Mouse (Mus musculus) layer of hippocampus, adult 2 months (tissue): ENCODE measurements around the gene Plbd1. TPM values are rescaled to one million over a fixed set of nuclear protein-coding genes. Genes with fewer than 3 reads are reported as not detected.

Experiments
- DNase-seq, 2 experiments: peaks; one replicate each; pipeline ENCODE4 v3.0.0; 2022; ENCODE audit warnings: low spot score in 2 of 2
- H3K27ac ChIP-seq: fragments of 200-600 bp; 2 replicates; pipeline ENCODE4 v1.8.1; 2022
- H3K4me3 ChIP-seq: fragments of 200-600 bp; 2 replicates; pipeline ENCODE4 v1.8.1; 2022; ENCODE audit warnings: mild to moderate bottlenecking
- CTCF ChIP-seq: fragments of 200-600 bp; conservative IDR thresholded peaks from 2 replicates; pipeline ENCODE4 v1.8.1; 2022; ENCODE audit warnings: antibody characterized with exemption, mild to moderate bottlenecking, moderate library complexity
- total RNA-seq, 2 experiments: library from RNA; stranded (reverse); gene quantifications; 2 replicates each; pipeline ENCODE4 v1.2.3; 2021

Plbd1 gene
- total RNA-seq, 2 experiments from 2014 or later = 0.33 to 0.34 TPM

GRCm38 (mm10) chr6:136668266-136668986, 6.7 kb upstream of the Plbd1 start:
- no peak overlapping the region for H3K4me3 ChIP-seq
- no peak for TF ChIP-seq CTCF
- no peak overlapping the region for H3K27ac ChIP-seq
- DNase-seq = no peak

DNA sequence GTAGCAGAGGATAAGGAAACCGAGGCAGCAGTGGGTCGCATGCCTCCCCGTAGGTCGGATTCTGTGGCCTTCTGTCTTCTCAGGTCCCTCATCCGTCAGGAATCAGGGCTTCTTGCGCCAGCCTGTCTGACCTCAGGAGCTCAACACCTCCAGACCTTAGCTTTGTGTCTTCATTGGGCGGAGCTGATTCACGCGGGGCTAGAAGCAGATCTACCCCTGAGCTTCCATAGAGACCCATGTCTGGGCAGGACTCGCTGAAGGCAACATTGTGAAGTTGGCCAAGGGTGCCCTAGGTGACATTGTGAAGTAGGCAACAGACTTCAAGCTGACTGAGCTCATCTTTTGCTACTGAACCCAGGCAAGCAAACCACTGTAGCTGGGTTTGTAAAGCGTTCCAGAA, 335 bp upstream of the Plbd1 start:
- Histone ChIP-seq H3K27ac (no peak overlapping the region), H3K4me3 (no peak overlapping the region)
- no peak for DNase-seq
- no peak for TF ChIP-seq CTCF

GRCm38 (mm10) chr6:136660831-136661705, 660 bp downstream of the Plbd1 start:
- DNase-seq = no peak
- Histone ChIP-seq H3K4me3 (no peak overlapping the region), H3K27ac (no peak overlapping the region)
- TF ChIP-seq CTCF = no peak

DNA sequence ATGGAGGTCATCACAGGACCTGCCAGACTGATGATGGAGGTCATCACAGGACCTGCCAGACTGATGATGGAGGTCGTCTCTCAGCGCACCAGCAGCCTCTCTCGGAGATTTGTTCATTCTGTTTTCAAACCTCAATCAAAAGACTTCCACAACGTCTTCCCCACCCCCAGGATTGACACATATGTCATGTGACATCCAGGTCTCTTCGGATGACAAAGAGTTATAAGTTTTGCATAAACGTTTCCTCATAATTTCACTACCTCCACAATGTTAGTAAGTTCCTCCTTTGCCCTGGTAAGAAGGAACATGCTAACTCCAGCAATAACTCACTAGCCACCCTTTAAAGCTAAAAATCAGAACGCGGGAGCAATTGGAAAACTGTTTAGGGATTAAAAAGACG, 2.5 kb downstream of the Plbd1 start:
- Histone ChIP-seq H3K4me3 (no peak overlapping the region), H3K27ac (no peak overlapping the region)
- DNase-seq = no peak
- TF ChIP-seq CTCF = no peak

- no peak for TF ChIP-seq CTCF
- DNase-seq = no peak
- Histone ChIP-seq H3K4me3 (no peak overlapping the region), H3K27ac (no peak overlapping the region)
Measured at GRCm38 (mm10) chr6:136658303-136658702, 3.4 kb downstream of the Plbd1 start.

GRCm38 (mm10) chr6:136655786-136656185, 5.9 kb downstream of the Plbd1 start:
- DNase-seq = no peak
- Histone ChIP-seq H3K4me3 (no peak overlapping the region), H3K27ac (no peak overlapping the region)
- TF ChIP-seq CTCF = no peak

- Histone ChIP-seq H3K27ac (no peak overlapping the region), H3K4me3 (no peak overlapping the region)
- DNase-seq = no peak
- TF ChIP-seq CTCF = no peak
Measured at GRCm38 (mm10) chr6:136654470-136654869, 7.3 kb downstream of the Plbd1 start.

DNA sequence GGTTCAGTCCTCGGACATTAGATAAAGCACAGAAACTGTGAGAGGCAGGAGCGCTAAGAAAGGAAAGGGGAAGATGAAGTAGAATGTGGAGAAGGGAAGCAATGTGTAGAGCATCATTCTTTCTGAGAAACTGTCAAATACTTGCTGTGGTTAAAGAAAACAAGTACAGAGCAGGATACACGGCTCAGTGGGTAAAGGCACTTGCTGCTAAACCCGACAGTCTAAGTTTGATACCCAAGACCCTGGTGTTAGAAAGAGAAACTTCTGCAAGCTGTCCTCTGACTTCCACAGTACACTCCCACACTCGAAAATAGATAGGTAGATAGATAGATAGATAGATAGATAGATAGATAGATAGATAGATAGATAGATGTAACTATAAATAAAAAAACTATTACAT, 8.4 kb downstream of the Plbd1 start:
- TF ChIP-seq CTCF = no peak
- H3K27ac ChIP-seq = no peak overlapping the region
- no peak overlapping the region for H3K4me3 ChIP-seq
- no peak for DNase-seq

- Histone ChIP-seq H3K27ac (no peak overlapping the region), H3K4me3 (no peak overlapping the region)
- no peak for TF ChIP-seq CTCF
- DNase-seq = no peak
Measured at GRCm38 (mm10) chr6:136650664-136651063, 11.1 kb downstream of the Plbd1 start.

- no peak for TF ChIP-seq CTCF
- no peak overlapping the region for H3K27ac ChIP-seq
- no peak for DNase-seq
- H3K4me3 ChIP-seq = no peak overlapping the region
Measured at GRCm38 (mm10) chr6:136647455-136647861, 14.3 kb downstream of the Plbd1 start.

GRCm38 (mm10) chr6:136646207-136646606, 15.5 kb downstream of the Plbd1 start:
- no peak for DNase-seq
- no peak overlapping the region for H3K27ac ChIP-seq
- no peak for TF ChIP-seq CTCF
- H3K4me3 ChIP-seq = no peak overlapping the region

GRCm38 (mm10) chr6:136645754-136646153, 16.0 kb downstream of the Plbd1 start:
- H3K27ac ChIP-seq = no peak overlapping the region
- DNase-seq = no peak
- TF ChIP-seq CTCF = no peak
- no peak overlapping the region for H3K4me3 ChIP-seq

DNA sequence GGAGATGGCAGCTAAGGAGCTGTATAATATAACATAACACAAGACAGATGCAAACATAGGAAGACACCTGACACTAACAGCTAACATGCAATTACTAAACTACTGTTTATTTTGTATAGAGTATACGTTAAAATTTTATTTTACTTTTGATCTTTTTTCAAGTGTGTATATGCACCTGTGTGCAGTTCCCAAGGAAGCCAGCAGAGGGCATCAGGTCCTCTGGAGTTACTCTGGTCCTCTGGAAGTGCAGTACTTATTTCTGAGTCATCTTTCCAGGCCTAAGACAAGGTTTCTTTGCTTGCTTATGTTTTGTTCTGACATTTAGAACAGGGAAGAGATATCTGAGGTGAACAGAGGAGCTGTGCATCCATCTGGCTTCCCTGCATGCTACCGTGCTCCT, 17.6 kb downstream of the Plbd1 start:
- Histone ChIP-seq H3K4me3 (no peak overlapping the region), H3K27ac (no peak overlapping the region)
- peak; percentile 65 for TF ChIP-seq CTCF
- DNase-seq = no peak

GRCm38 (mm10) chr6:136634982-136635381, 26.7 kb downstream of the Plbd1 start:
- no peak overlapping the region for H3K27ac ChIP-seq
- H3K4me3 ChIP-seq = no peak overlapping the region
- DNase-seq = no peak
- peak; percentile 37 for TF ChIP-seq CTCF
